Mouse (Mus musculus) G1E (cell line): ENCODE measurements around the gene Pla2g4b.

Source experiments
- CTCF ChIP-seq: IDR thresholded peaks from 2 replicates; pipeline ENCODE4 v1.5.1; 2012; ENCODE audit warnings: low read depth, low read length, inconsistent platforms, mixed read lengths
- GATA1 ChIP-seq: IDR thresholded peaks from 2 replicates; pipeline ENCODE4 v1.6.1; 2012; ENCODE audit warnings: borderline replicate concordance, low read length, inconsistent platforms, mixed read lengths

DNA sequence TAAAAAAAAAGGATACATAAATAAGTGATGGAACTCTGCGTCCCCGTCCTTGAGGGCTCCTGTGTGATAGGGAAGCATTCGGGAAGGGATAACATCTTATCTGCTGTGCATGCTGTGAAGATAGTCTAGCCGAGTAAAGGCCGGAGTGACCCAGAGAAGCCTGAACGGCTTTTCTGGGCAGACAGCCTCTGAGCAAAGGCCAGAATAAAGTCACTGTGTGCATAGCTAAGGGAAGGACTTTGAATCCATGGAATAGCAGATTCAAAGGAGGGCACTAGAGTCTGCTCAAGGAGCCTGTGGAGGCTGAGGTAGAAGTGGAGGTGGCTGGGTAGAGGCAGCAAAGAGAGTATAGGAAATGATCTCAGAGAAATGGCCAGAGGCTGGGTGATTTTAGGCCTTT lies 38.4 kb upstream of the Pla2g4b start:
- no peak for TF ChIP-seq CTCF
- no peak for TF ChIP-seq GATA1
